Mouse (Mus musculus) olfactory bulb, adult 2 months (tissue): Measurements from ENCODE around the gene Acp4.

Source experiments
- CTCF ChIP-seq: fragments of 200-500 bp; IDR thresholded peaks from 2 replicates; pipeline ENCODE4 v1.5.1; 2012; ENCODE audit warnings: low read depth, mild to moderate bottlenecking, low read length, moderate library complexity; ENCODE audit not compliant: insufficient read depth
- POLR2A ChIP-seq: fragments of 200-500 bp; IDR thresholded peaks from 2 replicates; pipeline ENCODE4 v1.6.1; 2012; ENCODE audit warnings: mild to moderate bottlenecking, low read depth, low read length, moderate library complexity; ENCODE audit not compliant: insufficient read depth

- TF ChIP-seq POLR2A (no peak), CTCF (no peak)
These were observed 30.6 kb upstream of the Acp4 start for GRCm38 (mm10) chr7:44287760-44288159.
